Mouse (Mus musculus): ENCODE measurements at regions not wholly inside any gene's neighbourhood (a gene's known extent, or its start where the extent isn't known, plus 50 kb on each side); places are given as distances from the start of the nearest gene placed in this dataset.

DNA sequence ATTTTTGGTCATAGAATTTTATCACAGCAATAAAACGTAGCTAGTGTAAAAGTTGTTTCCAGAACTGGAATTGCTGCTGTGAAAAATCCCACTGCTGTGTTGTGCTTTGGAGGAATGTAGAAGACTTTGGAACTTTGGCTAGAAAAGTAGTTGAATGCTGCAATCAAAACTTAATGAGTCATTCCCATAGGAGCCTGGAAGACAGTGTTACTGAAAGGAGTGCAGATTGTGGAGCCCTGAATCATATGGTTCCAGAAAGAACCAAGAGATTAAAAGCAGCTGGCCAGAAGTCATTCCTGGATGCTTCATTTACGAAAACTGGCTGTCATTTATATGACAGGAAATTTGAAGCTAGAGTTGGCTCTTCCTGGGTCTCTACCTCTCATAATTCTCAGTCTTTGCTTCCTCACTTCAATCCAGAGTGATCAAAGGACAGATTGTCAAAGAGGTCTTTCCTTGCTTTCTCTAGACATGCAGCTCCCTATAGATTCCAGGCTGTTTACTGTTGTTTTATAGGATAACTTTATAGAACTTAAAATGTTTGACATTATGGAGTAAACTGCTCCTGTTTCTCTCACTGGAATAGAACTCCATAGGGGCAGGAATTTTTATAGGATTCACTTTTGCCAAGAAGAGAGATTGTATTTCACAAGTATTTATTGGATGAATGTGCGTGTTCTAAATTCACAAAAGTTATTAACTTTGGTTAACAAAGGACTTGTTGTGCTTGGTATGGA is 504.2 kb downstream of the Cypt12 start:
- TF ChIP-seq CTCF (IDR thresholded peaks at IDR 0.05; ENCODE audit: low read depth) (no peak), EP300 (IDR thresholded peaks at IDR 0.05; ENCODE audit: low read depth) (no peak)

All from liver, postnatal 0 days (tissue).